Mouse (Mus musculus): ENCODE data around the gene A230050P20Rik. TPM values are rescaled to one million over a fixed set of nuclear protein-coding genes. Genes with fewer than 3 reads are reported as not detected.

Gene A230050P20Rik
- polyA plus RNA-seq, 1 experiment from 2014 or later, result 15.0 TPM

- H3K4me1 ChIP-seq (replicated peaks), result peaks cover 7% of the 10 kb centered on the region
- no peak overlapping the region for H3K4me2 ChIP-seq (replicated peaks)
- ATAC-seq, result no peak
- H3K4me3 ChIP-seq (replicated peaks), result no peak overlapping the region
- WGBS, result 66% methylated on average over 8 of the region's 9 CpGs
- H3K9me3 ChIP-seq, result no peaks in the 10 kb centered on the region
- no peaks in the 10 kb centered on the region for H3K27me3 ChIP-seq (replicated peaks)
- 0 out of 2 replicates have a peak overlapping the region, but pooled peaks have one; percentile 28 for H3K9ac ChIP-seq
- H3K27ac ChIP-seq, result no peak overlapping the region
- no peaks in the 10 kb centered on the region for H3K36me3 ChIP-seq
Observed at GRCm38 (mm10) chr9:20876318-20877117, 8.1 kb downstream of the A230050P20Rik start.

DNA sequence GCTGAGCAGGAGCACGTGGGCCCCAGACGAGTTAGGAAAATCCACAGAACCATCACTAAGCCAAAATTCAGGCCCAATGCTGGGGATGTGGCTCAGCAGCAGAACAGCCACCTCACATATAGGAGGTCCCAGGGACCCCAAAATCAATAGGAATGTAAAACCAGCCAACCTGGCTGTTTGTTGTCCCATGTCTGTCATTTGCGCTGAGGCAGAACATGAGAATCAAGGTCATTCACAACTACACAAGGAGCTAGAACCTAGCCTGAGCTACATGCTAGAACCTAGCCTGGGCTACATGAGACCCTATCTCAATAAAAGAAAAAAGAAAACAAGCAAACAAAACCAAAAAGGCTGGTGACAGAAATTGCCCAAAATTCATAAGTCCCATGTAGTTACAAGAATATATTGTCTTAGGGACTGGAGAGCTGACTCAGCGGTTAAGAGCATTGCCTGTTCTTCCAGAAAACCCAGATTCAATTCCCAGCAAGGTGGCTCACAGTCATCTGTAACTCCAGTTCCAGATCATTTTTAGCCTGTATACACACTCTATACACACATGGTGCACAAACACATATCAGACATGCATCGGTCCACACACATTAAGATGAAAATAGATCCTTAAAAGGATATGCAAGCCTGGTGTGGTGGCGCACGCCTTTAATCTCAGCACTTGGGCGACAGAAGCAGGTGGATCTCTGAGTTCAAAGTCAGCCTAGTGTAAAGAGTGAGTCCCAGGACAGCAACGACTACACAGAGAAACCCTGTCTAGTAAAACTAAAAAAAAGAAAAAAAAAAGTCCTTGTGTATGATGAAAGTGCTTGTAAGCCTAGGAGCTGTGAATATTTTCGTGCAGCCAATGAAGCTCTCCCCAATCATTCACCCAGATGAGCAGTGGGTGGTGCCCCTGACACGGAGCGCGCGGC is 8.9 kb downstream of the A230050P20Rik start:
- Histone ChIP-seq H3K9me3 (no peaks in the 10 kb centered on the region), H3K4me1 (replicated peaks) (peaks cover 7% of the 10 kb centered on the region), H3K4me3 (replicated peaks) (peak overlapping the region; percentile 44), H3K27ac (peak overlapping the region; percentile 44), H3K9ac (peak overlapping the region; percentile 38), H3K27me3 (replicated peaks) (no peaks in the 10 kb centered on the region), H3K36me3 (no peaks in the 10 kb centered on the region), H3K4me2 (replicated peaks) (peak overlapping the region; percentile 84)
- WGBS, result 38% methylated on average over 14 of the region's 14 CpGs
- ATAC-seq, result no peak

- peak overlapping the region; percentile 74 for H3K9ac ChIP-seq
- H3K4me2 ChIP-seq (replicated peaks), result peak overlapping the region; percentile 84
- ATAC-seq, result peak; percentile 97
- H3K27ac ChIP-seq, result peak overlapping the region; percentile 94
- H3K9me3 ChIP-seq, result no peaks in the 10 kb centered on the region
- H3K4me1 ChIP-seq (replicated peaks), result peaks cover 7% of the 10 kb centered on the region
- H3K36me3 ChIP-seq, result no peaks in the 10 kb centered on the region
- WGBS, result under 1% methylated on average over 69 of the region's 69 CpGs
- H3K4me3 ChIP-seq (replicated peaks), result peak overlapping the region; percentile 44
- H3K27me3 ChIP-seq (replicated peaks), result no peaks in the 10 kb centered on the region
Observed at GRCm38 (mm10) chr9:20878041-20878709, 9.7 kb downstream of the A230050P20Rik start.

DNA sequence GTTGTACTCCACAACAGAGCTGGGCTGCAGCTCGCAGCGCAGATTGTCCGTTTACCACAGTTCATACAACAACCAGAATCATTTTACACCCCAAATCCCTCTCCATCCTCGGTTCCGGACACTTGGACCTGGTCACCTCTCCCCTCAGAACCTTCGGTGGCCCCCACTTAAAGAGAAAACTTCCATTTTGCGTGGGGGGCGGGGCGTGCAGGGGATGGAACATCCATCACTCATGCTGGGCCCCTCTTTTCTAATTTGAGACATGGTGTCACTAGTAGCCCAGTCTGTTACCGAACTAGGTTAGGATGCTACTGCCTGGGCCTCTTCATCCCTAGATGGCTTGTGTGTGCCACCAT is 10.2 kb downstream of the A230050P20Rik start:
- Histone ChIP-seq H3K36me3 (no peaks in the 10 kb centered on the region), H3K4me2 (replicated peaks) (peak overlapping the region; percentile 84), H3K9me3 (no peaks in the 10 kb centered on the region), H3K27me3 (replicated peaks) (no peaks in the 10 kb centered on the region), H3K4me3 (replicated peaks) (peak overlapping the region; percentile 44), H3K27ac (peak overlapping the region; percentile 94), H3K4me1 (replicated peaks) (peaks cover 7% of the 10 kb centered on the region), H3K9ac (peak overlapping the region; percentile 74)
- WGBS, result 10% methylated on average over 10 of the region's 10 CpGs
- ATAC-seq, result peak; percentile 2; the same call in 1 of the 2 replicates

GRCm38 (mm10) chr9:20879097-20879792 is 10.8 kb downstream of the A230050P20Rik start, which contains the start of gene Angptl6:
Angptl6 (minus strand) TSS chr9:20879727.
- Histone ChIP-seq H3K27ac (peak within 1 kb of the TSS; percentile 94), H3K4me1 (replicated peaks) (peaks cover 7% of the 10 kb centered on the region), H3K9me3 (no peaks in the 10 kb centered on the region), H3K4me2 (replicated peaks) (peak within 1 kb of the TSS; percentile 84), H3K4me3 (replicated peaks) (peak within 1 kb of the TSS; percentile 44), H3K36me3 (no peaks in the 10 kb centered on the region), H3K9ac (peak within 1 kb of the TSS; percentile 74), H3K27me3 (replicated peaks) (no peaks in the 10 kb centered on the region)
- no peak for ATAC-seq
- WGBS, result 70% methylated on average over 13 of the region's 13 CpGs

- ATAC-seq, result no peak
- H3K4me3 ChIP-seq (replicated peaks), result no peak overlapping the region
- 96% methylated on average over 2 of the region's 2 CpGs for WGBS
- H3K36me3 ChIP-seq, result peaks cover 22% of the 10 kb centered on the region
- no peak overlapping the region for H3K27ac ChIP-seq
- no peak overlapping the region for H3K9ac ChIP-seq
- no peak overlapping the region for H3K4me2 ChIP-seq (replicated peaks)
- no peaks in the 10 kb centered on the region for H3K27me3 ChIP-seq (replicated peaks)
- H3K4me1 ChIP-seq (replicated peaks), result peaks cover 11% of the 10 kb centered on the region
- H3K9me3 ChIP-seq, result no peaks in the 10 kb centered on the region
Observed at GRCm38 (mm10) chr9:20886563-20886962, 18.1 kb downstream of the A230050P20Rik start.

DNA sequence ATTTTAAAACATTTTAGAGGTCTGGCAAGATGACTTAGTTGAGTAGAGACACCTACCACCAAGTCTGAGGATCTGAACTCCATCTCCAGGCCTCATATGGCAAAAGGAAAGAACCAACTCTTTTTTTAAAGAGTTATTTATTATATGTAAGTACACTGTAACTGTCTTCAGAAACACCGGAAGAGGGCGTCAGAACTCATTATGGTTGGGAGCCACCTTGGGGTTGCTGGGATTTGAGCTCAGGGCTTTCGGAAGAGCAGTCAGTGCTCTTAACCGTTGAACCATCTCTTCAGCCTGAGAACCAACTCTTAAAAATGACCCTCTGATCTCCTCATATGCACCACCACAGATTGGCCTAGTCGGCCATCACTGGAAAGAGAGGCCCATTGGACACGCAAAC is 18.7 kb downstream of the A230050P20Rik start:
- ATAC-seq, result no peak
- H3K36me3 ChIP-seq, result peaks cover 28% of the 10 kb centered on the region
- H3K4me2 ChIP-seq (replicated peaks), result peak overlapping the region; percentile 66; the same call in 1 of the 2 replicates

GRCm38 (mm10) chr9:20887704-20888385 is 19.4 kb downstream of the A230050P20Rik start, which contains the start of gene Ppan:
Ppan (plus strand) TSS chr9:20888175.
- no peaks in the 10 kb centered on the region for H3K27me3 ChIP-seq (replicated peaks)
- under 1% methylated on average over 43 of the region's 43 CpGs for WGBS
- H3K9ac ChIP-seq, result peak within 1 kb of the TSS; percentile 86
- peak within 1 kb of the TSS; percentile 66 for H3K4me2 ChIP-seq (replicated peaks)
- peaks cover 13% of the 10 kb centered on the region for H3K4me1 ChIP-seq (replicated peaks)
- H3K4me3 ChIP-seq (replicated peaks), result peak within 1 kb of the TSS; percentile 92
- H3K27ac ChIP-seq, result peak within 1 kb of the TSS; percentile 91
- H3K9me3 ChIP-seq, result no peaks in the 10 kb centered on the region
- peaks cover 30% of the 10 kb centered on the region for H3K36me3 ChIP-seq
- ATAC-seq, result peak; percentile 98

More for the DNA sequence above, 18.7 kb downstream of the A230050P20Rik start:
- H3K9me3 ChIP-seq, result no peaks in the 10 kb centered on the region
- WGBS, result 85% methylated on average over 6 of the region's 6 CpGs
- H3K9ac ChIP-seq, result no peak overlapping the region
- H3K27ac ChIP-seq, result no peak overlapping the region
- no peaks in the 10 kb centered on the region for H3K27me3 ChIP-seq (replicated peaks)
- H3K4me3 ChIP-seq (replicated peaks), result no peak overlapping the region
- H3K4me1 ChIP-seq (replicated peaks), result peaks cover 11% of the 10 kb centered on the region

GRCm38 (mm10) chr9:20888386-20888765 is 19.9 kb downstream of the A230050P20Rik start:
- peak; percentile 47; the same call in 1 of the 2 replicates for ATAC-seq
- Histone ChIP-seq H3K27me3 (replicated peaks) (no peaks in the 10 kb centered on the region), H3K36me3 (peaks cover 31% of the 10 kb centered on the region), H3K27ac (peak overlapping the region; percentile 91; the same call in 1 of the 2 replicates), H3K4me2 (replicated peaks) (peak overlapping the region; percentile 66), H3K9me3 (no peaks in the 10 kb centered on the region), H3K4me3 (replicated peaks) (peak overlapping the region; percentile 92), H3K9ac (peak overlapping the region; percentile 86), H3K4me1 (replicated peaks) (peaks cover 14% of the 10 kb centered on the region)
- under 1% methylated on average over 30 of the region's 30 CpGs for WGBS

DNA sequence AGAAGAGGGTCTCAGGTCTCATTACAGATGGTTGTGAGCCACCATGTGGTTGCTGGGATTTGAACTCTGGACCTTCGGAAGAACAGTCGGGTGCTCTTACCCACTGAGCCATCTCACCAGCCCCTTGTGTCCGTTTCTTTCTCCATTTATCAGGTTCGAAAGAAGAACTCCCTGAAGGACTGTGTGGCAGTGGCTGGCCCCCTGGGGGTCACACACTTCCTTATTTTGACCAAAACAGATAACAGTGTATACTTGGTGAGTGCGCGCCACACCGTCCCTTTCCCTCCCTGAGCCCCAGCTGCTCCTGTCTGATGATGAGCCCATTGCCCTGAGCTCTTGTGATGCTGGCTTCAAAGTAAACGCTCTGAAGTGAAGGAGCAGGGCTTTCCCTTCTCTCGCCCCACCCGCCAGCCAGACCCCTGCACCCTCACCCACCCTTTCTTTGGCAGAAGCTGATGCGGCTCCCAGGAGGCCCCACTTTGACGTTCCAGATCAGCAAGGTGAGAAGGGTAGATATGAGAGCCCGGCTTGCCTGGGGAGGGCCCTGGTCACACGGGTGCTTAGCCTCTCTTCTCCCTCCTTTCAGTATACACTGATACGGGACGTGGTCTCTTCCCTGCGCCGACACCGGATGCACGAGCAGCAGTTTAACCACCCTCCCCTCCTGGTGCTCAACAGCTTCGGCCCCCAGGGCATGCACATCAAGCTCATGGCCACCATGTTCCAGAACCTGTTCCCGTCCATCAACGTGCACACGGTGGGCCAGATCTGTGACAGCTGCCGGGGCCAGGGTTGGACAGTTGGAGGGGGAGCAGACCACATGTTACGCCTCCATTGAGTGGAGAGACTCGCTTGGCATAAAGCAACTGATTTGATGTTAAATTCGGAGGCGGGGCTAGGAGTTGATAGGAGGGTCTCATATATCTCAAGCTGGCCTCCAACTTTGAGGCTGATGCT is 21.0 kb downstream of the A230050P20Rik start:
- Histone ChIP-seq H3K4me1 (replicated peaks) (peaks cover 14% of the 10 kb centered on the region), H3K9me3 (no peaks in the 10 kb centered on the region), H3K4me2 (replicated peaks) (peak overlapping the region; percentile 66), H3K27me3 (replicated peaks) (no peaks in the 10 kb centered on the region), H3K9ac (peak overlapping the region; percentile 29; the same call in 1 of the 2 replicates), H3K36me3 (peaks cover 42% of the 10 kb centered on the region), H3K27ac (0 out of 2 replicates have a peak overlapping the region, but pooled peaks have one; percentile 40), H3K4me3 (replicated peaks) (peak overlapping the region; percentile 92)
- 82% methylated on average over 29 of the region's 29 CpGs for WGBS
- ATAC-seq, result no peak
